Mouse (Mus musculus) stomach, postnatal 0 days (tissue): ENCODE measurements around the gene Anapc7. TPM values are rescaled to one million over a fixed set of nuclear protein-coding genes. Genes with fewer than 3 reads are reported as not detected.

Experiments
- ATAC-seq: fragments of 200-750 bp; cut with Nextera tagmentation; 2 replicates; pipeline ENCODE4 v1.8.0; 2017; ENCODE audit not compliant: low FRiP score, low TSS enrichment
- DNase-seq: peaks from one replicate; pipeline ENCODE4 v3.0.0-alpha.2; 2016; ENCODE audit warnings: low spot score
- H3K27ac ChIP-seq: fragments of 300-500 bp; sonication (generic); replicated peaks from 2 replicates; pipeline ENCODE4 v1.5.1; 2014; ENCODE audit warnings: mild to moderate bottlenecking, control low read depth
- H3K27me3 ChIP-seq: fragments of 300-500 bp; sonication (generic); 2 replicates; pipeline ENCODE4 v1.6.1; 2014; ENCODE audit warnings: low read length; ENCODE audit not compliant: control insufficient read depth, insufficient read depth
- H3K36me3 ChIP-seq: fragments of 300-500 bp; sonication (generic); 2 replicates; pipeline ENCODE4 v1.6.1; 2014; ENCODE audit warnings: low read length, mixed read lengths; ENCODE audit not compliant: control insufficient read depth, insufficient read depth
- H3K4me1 ChIP-seq: fragments of 300-500 bp; sonication (generic); replicated peaks from 2 replicates; pipeline ENCODE4 v1.6.1; 2014; ENCODE audit warnings: antibody characterized with exemption; ENCODE audit not compliant: control insufficient read depth, insufficient read depth
- H3K4me2 ChIP-seq: fragments of 300-500 bp; sonication (generic); replicated peaks from 2 replicates; pipeline ENCODE4 v1.6.1; 2014; ENCODE audit warnings: low read depth, mild to moderate bottlenecking, control low read depth, moderate library complexity
- H3K4me3 ChIP-seq: fragments of 300-500 bp; sonication (generic); 2 replicates; pipeline ENCODE4 v1.5.1; 2014; ENCODE audit warnings: low read depth, low read length, control low read depth
- H3K9ac ChIP-seq: fragments of 300-500 bp; sonication (generic); 2 replicates; pipeline ENCODE4 v1.6.1; 2014; ENCODE audit warnings: mild to moderate bottlenecking, low read length, control low read depth, mixed read lengths
- H3K9me3 ChIP-seq: fragments of 300-500 bp; sonication (generic); 2 replicates; pipeline ENCODE4 v1.6.1; 2016; ENCODE audit warnings: low read length; ENCODE audit not compliant: control insufficient read depth
- CTCF ChIP-seq: IDR thresholded peaks from 2 replicates; pipeline ENCODE4 v1.5.1; 2016; ENCODE audit warnings: antibody characterized with exemption, low read depth, mild to moderate bottlenecking, moderate library complexity
- EP300 ChIP-seq: optimal IDR thresholded peaks from 2 replicates; pipeline ENCODE3; 2016; ENCODE audit warnings: antibody characterized with exemption
- WGBS: fragments of 180-500 bp; shearing (Covaris S2); extraction: QIAGEN DNeasy Blood & Tissue Kit; methylation state at CpG from one replicate; pipeline ENCODE4 v1.1.7; 2014; 5-methylcytosine and 5-hydroxymethylcytosine counted together
- polyA plus RNA-seq: library from polyadenylated mRNA; unstranded; fragments of >200 nt; fragmentation: Nextera tagmentation; extraction: Ambion mirVana; gene quantifications from 2 replicates; pipeline ENCODE4 v1.2.1, GENCODE M21; 2015

The Anapc7 gene
- polyA plus RNA-seq, 1 experiment from 2014 or later, result 21.7 TPM

- 69% methylated on average over 7 of the region's 7 CpGs for WGBS
- TF ChIP-seq CTCF (no peak), EP300 (no peak)
- H3K4me1 ChIP-seq, result no peaks in the 10 kb centered on the region
- H3K36me3 ChIP-seq, result peaks cover 11% of the 10 kb centered on the region
- no peaks in the 10 kb centered on the region for H3K27me3 ChIP-seq
- ATAC-seq (no peak), DNase-seq (no peak)
- H3K4me3 ChIP-seq, result no peak overlapping the region
- H3K9me3 ChIP-seq, result no peaks in the 10 kb centered on the region
- no peak overlapping the region for H3K9ac ChIP-seq
- no peak overlapping the region for H3K4me2 ChIP-seq
- no peak overlapping the region for H3K27ac ChIP-seq
Observed at GRCm38 (mm10) chr5:122449946-122450345, 28.5 kb downstream of the Anapc7 start.

DNA sequence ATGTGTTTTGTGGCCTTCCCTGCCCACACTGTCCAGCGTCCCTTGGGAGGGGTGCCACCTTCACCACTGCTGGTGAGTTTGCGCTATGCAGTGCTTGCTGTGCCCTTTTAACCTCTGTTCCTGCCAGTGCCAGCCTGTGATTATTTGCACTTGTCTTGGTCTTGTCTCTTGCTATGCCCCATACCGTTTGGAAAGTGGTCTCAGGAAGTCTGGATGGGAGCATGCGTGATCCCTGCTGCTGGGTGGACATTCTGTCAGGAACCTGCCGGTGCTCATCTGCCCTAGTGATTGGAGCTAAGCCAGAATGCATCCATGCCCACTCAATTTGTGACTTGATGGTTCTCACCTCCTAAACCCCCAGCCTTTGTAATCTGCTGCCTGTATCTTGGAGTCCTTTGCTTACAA, 29.4 kb downstream of the Anapc7 start:
- 53% methylated on average over 5 of the region's 5 CpGs for WGBS
- Histone ChIP-seq H3K27me3 (no peaks in the 10 kb centered on the region), H3K27ac (no peak overlapping the region), H3K4me3 (no peak overlapping the region), H3K4me2 (no peak overlapping the region), H3K9ac (no peak overlapping the region), H3K4me1 (no peaks in the 10 kb centered on the region), H3K9me3 (no peaks in the 10 kb centered on the region), H3K36me3 (peaks cover 15% of the 10 kb centered on the region)
- DNase-seq (no peak), ATAC-seq (no peak)
- TF ChIP-seq CTCF, result no peak
- TF ChIP-seq EP300, result no peak

DNA sequence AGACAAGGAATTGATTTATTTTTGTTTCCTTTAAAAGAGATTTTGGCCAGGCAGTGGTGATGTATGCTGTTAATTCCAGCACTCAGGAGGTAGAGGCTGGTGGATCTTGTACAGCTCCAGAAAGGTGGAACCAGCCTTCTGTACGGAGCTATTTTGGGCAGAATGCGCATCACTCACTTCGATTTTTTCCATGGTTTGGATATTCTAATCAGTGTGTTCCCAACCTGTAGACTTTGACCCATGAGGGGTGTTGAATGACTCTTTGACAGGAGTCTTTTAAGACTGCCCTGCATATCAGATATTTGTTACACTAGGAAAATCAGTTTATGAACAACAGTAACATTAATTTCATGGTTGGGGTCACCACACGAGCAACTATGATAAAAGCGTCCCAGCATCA, 29.8 kb downstream of the Anapc7 start:
- no peak overlapping the region for H3K9ac ChIP-seq

DNA sequence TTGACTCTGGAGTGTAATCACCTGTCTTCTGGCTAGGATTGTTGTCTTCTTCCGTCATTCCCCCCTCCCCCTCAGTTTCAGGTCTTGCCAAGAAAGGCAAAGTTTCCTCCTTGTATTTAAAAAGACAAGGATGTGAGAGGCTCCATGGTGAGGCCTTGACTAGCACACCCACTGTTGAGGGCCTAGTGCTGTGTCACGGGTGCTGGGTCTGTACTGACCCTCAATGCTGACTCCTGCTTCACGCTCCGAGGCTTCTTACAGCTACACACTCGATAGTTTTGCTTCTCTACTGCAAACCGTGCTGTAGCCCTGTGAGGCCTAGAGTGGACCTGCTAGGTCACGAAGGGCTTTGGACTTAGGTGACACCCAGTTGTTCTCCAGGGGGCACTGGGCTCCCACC, 30.7 kb downstream of the Anapc7 start:
- Histone ChIP-seq H3K27me3 (no peaks in the 10 kb centered on the region), H3K4me3 (no peak overlapping the region), H3K27ac (no peak overlapping the region), H3K4me1 (no peaks in the 10 kb centered on the region), H3K9me3 (no peaks in the 10 kb centered on the region), H3K4me2 (no peak overlapping the region), H3K9ac (no peak overlapping the region), H3K36me3 (peaks cover 16% of the 10 kb centered on the region)
- no peak for TF ChIP-seq EP300
- TF ChIP-seq CTCF, result no peak
- no peak for ATAC-seq
- no peak for DNase-seq
- WGBS, result 70% methylated on average over 7 of the region's 7 CpGs

More for the DNA sequence above, 29.8 kb downstream of the Anapc7 start:
- Histone ChIP-seq H3K27ac (0 out of 2 replicates have a peak overlapping the region, but pooled peaks have one; percentile 24), H3K4me2 (no peak overlapping the region), H3K27me3 (no peaks in the 10 kb centered on the region), H3K4me3 (no peak overlapping the region), H3K9me3 (no peaks in the 10 kb centered on the region), H3K36me3 (peaks cover 16% of the 10 kb centered on the region), H3K4me1 (no peaks in the 10 kb centered on the region)
- no peak for DNase-seq
- TF ChIP-seq CTCF (no peak), EP300 (no peak)
- WGBS, result 74% methylated on average over 5 of the region's 5 CpGs
- ATAC-seq, result no peak

DNA sequence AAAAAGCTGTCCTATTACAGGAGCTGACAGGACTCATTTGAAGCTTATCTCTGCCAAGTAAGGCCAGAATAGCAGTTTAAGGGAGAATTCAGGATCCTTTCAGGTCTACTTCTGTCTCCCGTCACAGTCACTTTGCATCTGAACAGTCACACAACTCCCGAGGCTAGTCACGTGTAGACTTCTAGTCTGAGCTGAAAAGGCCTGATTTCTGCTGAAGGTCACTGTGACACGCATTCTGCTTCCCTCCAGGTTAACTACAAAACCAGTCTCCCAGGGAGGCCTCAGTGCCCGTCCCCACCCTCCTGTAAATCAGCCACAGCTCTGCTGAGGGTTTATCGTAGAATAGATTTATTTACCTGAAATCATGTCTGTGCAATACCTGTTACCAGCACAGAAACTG, 31.7 kb downstream of the Anapc7 start:
- no peak overlapping the region for H3K4me3 ChIP-seq
- ATAC-seq (no peak), DNase-seq (no peak)
- H3K27me3 ChIP-seq, result no peaks in the 10 kb centered on the region
- H3K9ac ChIP-seq, result no peak overlapping the region
- WGBS, result 72% methylated on average over 6 of the region's 6 CpGs
- no peak overlapping the region for H3K27ac ChIP-seq
- no peaks in the 10 kb centered on the region for H3K4me1 ChIP-seq
- TF ChIP-seq EP300 (no peak), CTCF (no peak)
- H3K4me2 ChIP-seq, result no peak overlapping the region
- no peaks in the 10 kb centered on the region for H3K9me3 ChIP-seq
- H3K36me3 ChIP-seq, result peaks cover 21% of the 10 kb centered on the region

- DNase-seq, result no peak
- Histone ChIP-seq H3K4me1 (no peaks in the 10 kb centered on the region), H3K4me2 (no peak overlapping the region), H3K27me3 (no peaks in the 10 kb centered on the region), H3K36me3 (peaks cover 33% of the 10 kb centered on the region), H3K9me3 (no peaks in the 10 kb centered on the region), H3K9ac (no peak overlapping the region), H3K27ac (no peak overlapping the region), H3K4me3 (no peak overlapping the region)
- no peak for ATAC-seq
- WGBS, result 75% methylated on average over 4 of the region's 4 CpGs
- TF ChIP-seq CTCF, result no peak
- TF ChIP-seq EP300, result no peak
Observed at GRCm38 (mm10) chr5:122454442-122454841, 32.9 kb downstream of the Anapc7 start.
